Mouse (Mus musculus) C2C12 (cell line): Measurements from ENCODE around the gene Abhd5.

Experiments used
- CTCF ChIP-seq: IDR thresholded peaks from one replicate; pipeline ENCODE4 v1.5.1; 2011; ENCODE audit not compliant: control insufficient read depth, insufficient read depth, insufficient read length
- MAX ChIP-seq: IDR thresholded peaks from one replicate; pipeline ENCODE4 v1.6.1; 2011; ENCODE audit warnings: mild to moderate bottlenecking, control low read depth
- USF1 ChIP-seq: IDR thresholded peaks from one replicate; pipeline ENCODE4 v1.6.1; 2011; ENCODE audit warnings: low read depth, mild to moderate bottlenecking, control low read depth, moderate library complexity

GRCm38 (mm10) chr9:122424941-122425608 lies 73.7 kb downstream of the Abhd5 start:
- TF ChIP-seq USF1: no peak
- TF ChIP-seq CTCF: peak; percentile 36
- no peak for TF ChIP-seq MAX
